Mouse (Mus musculus) testis, adult 2 months (tissue): ENCODE results near the gene Olfr220.

Experiments used
- CTCF ChIP-seq: fragments of 200-500 bp; IDR thresholded peaks from 2 replicates; pipeline ENCODE4 v1.5.1; 2012; ENCODE audit warnings: low read depth, mild to moderate bottlenecking, inconsistent platforms, low read length, moderate library complexity; ENCODE audit not compliant: control insufficient read depth, insufficient read depth, insufficient replicate concordance
- POLR2A ChIP-seq: fragments of 200-500 bp; IDR thresholded peaks from 2 replicates; pipeline ENCODE4 v1.6.1; 2012; ENCODE audit warnings: low read depth, mild to moderate bottlenecking, inconsistent platforms, low read length, moderate library complexity; ENCODE audit not compliant: control insufficient read depth

DNA sequence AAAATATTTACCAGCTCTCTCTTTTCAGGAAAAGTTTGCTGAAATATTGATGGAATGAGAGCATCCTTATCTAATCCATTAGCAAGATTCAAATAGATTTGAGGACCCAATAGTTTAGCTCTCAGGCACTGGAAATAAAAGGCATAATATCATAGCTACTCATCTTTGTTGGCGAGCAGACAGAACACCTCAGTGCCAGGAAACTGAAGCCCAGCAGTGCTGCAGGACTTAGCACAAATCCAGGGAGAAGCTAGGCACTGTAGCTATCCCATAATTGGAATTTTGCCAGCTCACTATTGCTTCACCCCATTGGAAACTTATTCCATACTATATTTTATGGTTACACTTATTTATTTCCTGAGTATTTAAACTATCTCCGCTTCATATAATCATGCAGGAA is 13.2 kb downstream of the Olfr220 start:
- TF ChIP-seq CTCF (no peak), POLR2A (no peak)
